Mouse (Mus musculus): ENCODE results near the gene Macrod2.

DNA sequence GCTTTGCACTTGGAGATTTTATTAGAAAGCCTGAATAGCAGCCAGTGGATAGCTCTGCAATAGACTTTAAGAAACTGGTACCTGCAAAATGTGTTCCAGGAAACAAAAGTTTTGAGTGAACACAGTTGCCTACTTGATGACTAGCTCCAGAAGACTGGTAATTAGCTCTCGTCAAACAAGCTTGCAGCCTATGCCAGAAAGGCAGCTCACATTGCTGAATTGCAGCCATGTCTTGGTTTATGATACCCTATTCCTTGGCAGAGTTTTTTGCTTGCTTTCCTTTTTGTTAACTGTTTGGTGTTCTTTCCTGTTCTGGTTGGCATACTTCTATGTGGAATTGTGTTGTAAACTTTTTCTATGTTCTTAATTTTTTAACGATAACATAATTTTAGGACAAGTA, 154.2 kb downstream of the Macrod2 start:
- no peak for TF ChIP-seq CTCF (IDR thresholded peaks at IDR 0.05; ENCODE audit: low read depth)
- TF ChIP-seq EP300 (IDR thresholded peaks at IDR 0.05; ENCODE audit: low read depth), result no peak
